Mouse (Mus musculus) midbrain, embryonic 16.5 days (tissue): ENCODE data around the gene Rdh8. TPM values are rescaled to one million over a fixed set of nuclear protein-coding genes. Genes with fewer than 3 reads are reported as not detected.
"Not testable (repeated sequence)": the region's sequence is repeated elsewhere in the genome, so short reads cannot be mapped to it uniquely, and the experiment has no call there.

ENCODE experiments used
- ATAC-seq: fragments of 200-750 bp; cut with Nextera tagmentation; 2 replicates; pipeline ENCODE4 v1.8.0; 2017; ENCODE audit warnings: moderate TSS enrichment
- H3K27ac ChIP-seq: fragments of 300-500 bp; sonication (generic); 2 replicates; pipeline ENCODE4 v1.5.1; 2014; ENCODE audit warnings: mild to moderate bottlenecking, low read length, mixed read lengths
- H3K27me3 ChIP-seq: fragments of 300-500 bp; sonication (generic); 2 replicates; pipeline ENCODE4 v1.6.1; 2014; ENCODE audit warnings: low read depth, low read length, mixed read lengths; ENCODE audit not compliant: control insufficient read depth, insufficient read depth
- H3K36me3 ChIP-seq: fragments of 300-500 bp; sonication (generic); 2 replicates; pipeline ENCODE4 v1.6.1; 2014; ENCODE audit warnings: mild to moderate bottlenecking, low read length, moderate library complexity, mixed read lengths; ENCODE audit not compliant: control insufficient read depth, insufficient read depth
- H3K4me1 ChIP-seq: fragments of 300-500 bp; sonication (generic); 2 replicates; pipeline ENCODE4 v1.6.1; 2014; ENCODE audit warnings: mild to moderate bottlenecking, low read length, mixed read lengths; ENCODE audit not compliant: control insufficient read depth, insufficient read depth
- H3K4me2 ChIP-seq: fragments of 300-500 bp; sonication (generic); 2 replicates; pipeline ENCODE4 v1.6.1; 2014; ENCODE audit warnings: mild to moderate bottlenecking, low read length, mixed read lengths
- H3K4me3 ChIP-seq: fragments of 300-500 bp; sonication (generic); 2 replicates; pipeline ENCODE4 v1.5.1; 2014; ENCODE audit warnings: low read depth, mild to moderate bottlenecking, low read length, moderate library complexity, mixed read lengths
- H3K9ac ChIP-seq: fragments of 300-500 bp; sonication (generic); 2 replicates; pipeline ENCODE4 v1.6.1; 2014; ENCODE audit warnings: low read depth, low read length, mixed read lengths
- H3K9me3 ChIP-seq: fragments of 300-500 bp; sonication (generic); replicated peaks from 2 replicates; pipeline ENCODE4 v1.6.1; 2014; ENCODE audit warnings: mild to moderate bottlenecking, low read length, mixed read lengths; ENCODE audit not compliant: control insufficient read depth, poor library complexity, severe bottlenecking
- WGBS: fragments of 180-500 bp; shearing (Covaris S2); extraction: QIAGEN DNeasy Blood & Tissue Kit; methylation state at CpG from one replicate; pipeline ENCODE4 v1.1.7; 2014; 5-methylcytosine and 5-hydroxymethylcytosine counted together
- polyA plus RNA-seq: library from polyadenylated mRNA; unstranded; fragments of >200 nt; fragmentation: Nextera tagmentation; extraction: Ambion mirVana; gene quantifications from 2 replicates; pipeline ENCODE4 v1.2.1, GENCODE M21; 2015

The Rdh8 gene
- polyA plus RNA-seq, 1 experiment from 2014 or later: not detected

DNA sequence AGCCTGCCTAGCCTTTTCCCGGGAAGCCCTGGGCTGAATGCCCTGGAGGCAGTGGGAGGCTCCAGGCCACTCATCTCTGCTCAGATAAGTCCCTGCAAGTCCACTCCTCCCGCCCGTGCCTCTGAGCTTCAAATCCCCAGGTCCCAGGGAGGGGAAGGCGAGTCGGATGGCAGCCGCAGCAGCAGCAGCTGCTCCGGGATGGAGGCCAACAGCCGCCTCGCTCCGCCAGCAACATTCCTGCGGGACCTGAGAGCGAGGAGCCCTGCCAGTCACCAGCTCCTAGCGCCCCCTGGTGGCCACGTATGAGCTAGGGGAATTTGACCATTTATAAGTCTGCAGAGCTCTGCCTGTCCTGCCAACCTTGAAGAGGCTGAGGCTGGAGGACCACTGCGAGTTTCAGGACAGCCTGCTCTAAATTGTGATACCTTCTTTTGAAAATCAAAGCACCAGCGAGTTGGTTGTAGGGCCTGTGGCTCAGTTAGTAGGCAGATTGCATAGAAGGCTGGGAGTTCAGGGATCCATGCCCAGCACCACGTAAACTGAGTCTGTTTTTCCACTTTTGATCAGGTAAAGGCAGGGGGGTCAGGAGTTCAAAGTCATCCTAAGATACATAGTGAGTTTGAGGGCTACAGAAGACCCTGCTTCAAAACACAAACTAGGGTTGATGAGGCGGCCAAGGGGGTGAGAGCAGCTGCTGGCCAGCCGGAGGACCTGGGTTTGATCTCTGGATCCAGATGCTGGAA, 12.8 kb downstream of the Rdh8 start:
- peak overlapping the region; percentile 47; the same call in 1 of the 2 replicates for H3K27ac ChIP-seq
- peak overlapping the region; percentile 52 for H3K4me2 ChIP-seq
- WGBS: 15% methylated on average over 19 of the region's 19 CpGs
- H3K36me3 ChIP-seq: no peaks in the 10 kb centered on the region
- peak overlapping the region; percentile 61 for H3K9ac ChIP-seq
- no peaks in the 10 kb centered on the region for H3K9me3 ChIP-seq
- 0 out of 2 replicates have a peak, but pooled peaks cover 2% of the 10 kb centered on the region for H3K4me1 ChIP-seq
- peak; percentile 94 for ATAC-seq
- no peak overlapping the region; the same call in 1 of the 2 replicates for H3K4me3 ChIP-seq
- no peaks in the 10 kb centered on the region for H3K27me3 ChIP-seq

DNA sequence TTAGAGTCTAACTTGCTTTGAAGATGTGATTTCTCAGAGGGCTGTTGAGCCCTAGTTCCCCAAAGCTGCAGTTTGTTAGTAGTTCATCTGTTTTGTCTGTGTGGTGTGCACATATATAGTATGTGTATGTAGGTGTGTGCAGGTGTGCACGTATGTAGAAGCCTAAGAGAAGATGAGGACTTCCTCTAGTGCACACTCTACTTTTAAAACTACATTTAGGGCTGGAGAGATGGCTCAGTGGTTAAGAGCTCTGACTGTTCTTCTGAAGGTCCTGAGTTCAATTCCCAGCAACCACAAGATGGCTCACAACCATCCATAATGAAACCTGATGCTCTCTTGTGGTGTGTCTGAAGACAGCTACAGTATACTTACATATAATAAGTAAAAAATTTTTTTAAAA, 16.6 kb downstream of the Rdh8 start:
- ATAC-seq: no peak
- H3K9ac ChIP-seq: no peak overlapping the region
- no peaks in the 10 kb centered on the region for H3K27me3 ChIP-seq
- 0 out of 2 replicates have a peak, but pooled peaks cover 2% of the 10 kb centered on the region for H3K4me1 ChIP-seq
- no peak overlapping the region for H3K27ac ChIP-seq
- whole genome bisulfite sequencing: 71% methylated on average over 1 of the region's 1 CpGs
- H3K4me3 ChIP-seq: no peak overlapping the region
- H3K4me2 ChIP-seq: no peak overlapping the region
- no peaks in the 10 kb centered on the region for H3K9me3 ChIP-seq
- H3K36me3 ChIP-seq: no peaks in the 10 kb centered on the region

DNA sequence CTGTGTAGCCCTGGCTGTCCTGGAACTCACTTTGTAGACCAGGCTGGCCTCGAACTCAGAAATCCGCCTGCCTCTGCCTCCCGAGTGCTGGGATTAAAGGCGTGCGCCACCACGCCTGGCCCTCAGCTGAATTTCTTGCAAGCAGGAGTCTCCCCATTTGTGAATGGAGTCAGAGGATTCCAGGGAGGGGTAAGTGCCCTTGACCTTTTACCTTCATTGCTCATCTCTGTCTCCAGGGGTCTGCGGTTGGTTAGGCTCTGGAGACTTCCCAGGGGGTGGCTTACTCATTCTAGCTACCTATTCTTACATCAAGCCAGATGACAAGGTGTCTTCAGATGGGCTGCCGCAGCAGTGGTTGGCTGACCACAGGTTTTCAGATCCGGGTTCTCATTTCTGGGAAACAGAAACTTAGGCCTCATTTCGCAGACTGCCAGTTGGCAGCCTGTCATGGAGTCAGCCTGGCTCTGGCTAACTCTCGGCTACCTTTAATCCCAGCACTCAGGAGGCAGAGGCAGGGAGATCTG, 17.2 kb downstream of the Rdh8 start:
- not testable (repeated sequence) for H3K4me1 ChIP-seq, H3K9me3 ChIP-seq, H3K4me2 ChIP-seq, H3K27ac ChIP-seq, H3K27me3 ChIP-seq, H3K4me3 ChIP-seq, H3K9ac ChIP-seq, ATAC-seq, H3K36me3 ChIP-seq
- WGBS: 90% methylated on average over 11 of the region's 11 CpGs

DNA sequence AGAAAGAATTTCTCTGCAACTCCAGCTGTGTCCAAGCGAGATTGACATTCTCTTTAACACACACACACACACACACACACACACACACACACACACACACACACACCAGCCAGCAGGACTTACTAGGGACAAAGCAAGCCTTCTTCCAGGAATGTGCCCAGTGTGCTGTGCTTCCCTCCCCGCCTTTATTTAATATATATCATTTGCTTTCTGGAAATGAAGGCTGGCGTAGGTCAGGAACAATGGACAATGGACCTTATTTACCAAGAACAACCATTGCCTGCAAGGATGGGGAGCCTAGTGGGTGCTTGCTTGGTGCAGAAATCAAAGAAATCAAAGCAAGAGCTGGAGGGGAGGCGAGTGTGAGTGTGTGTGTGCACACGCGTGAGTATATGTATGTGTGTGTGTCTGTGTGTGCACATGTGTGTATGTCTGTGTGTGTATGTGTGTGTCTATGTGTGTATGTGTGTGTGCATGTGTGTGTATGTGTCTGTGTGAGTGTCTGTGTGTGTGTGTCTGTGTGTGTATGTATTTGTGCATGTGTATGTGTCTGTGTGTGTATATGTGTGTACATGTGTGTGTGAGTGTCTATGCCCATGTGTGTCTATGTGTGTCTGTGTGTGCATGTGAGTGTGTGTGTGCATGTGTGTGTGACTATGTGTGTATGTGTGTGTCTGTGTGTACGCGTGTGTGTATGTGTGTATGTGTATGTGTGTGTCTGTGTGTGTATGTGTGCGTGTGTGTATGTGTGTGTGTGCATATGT, 19.1 kb downstream of the Rdh8 start:
- H3K4me3 ChIP-seq: no peak overlapping the region
- no peak for ATAC-seq
- no peak overlapping the region for H3K27ac ChIP-seq
- no peak overlapping the region for H3K9ac ChIP-seq
- no peaks in the 10 kb centered on the region for H3K36me3 ChIP-seq
- no peaks in the 10 kb centered on the region for H3K4me1 ChIP-seq
- 84% methylated on average over 9 of the region's 9 CpGs for WGBS
- H3K4me2 ChIP-seq: no peak overlapping the region
- H3K9me3 ChIP-seq: no peaks in the 10 kb centered on the region
- no peaks in the 10 kb centered on the region for H3K27me3 ChIP-seq

DNA sequence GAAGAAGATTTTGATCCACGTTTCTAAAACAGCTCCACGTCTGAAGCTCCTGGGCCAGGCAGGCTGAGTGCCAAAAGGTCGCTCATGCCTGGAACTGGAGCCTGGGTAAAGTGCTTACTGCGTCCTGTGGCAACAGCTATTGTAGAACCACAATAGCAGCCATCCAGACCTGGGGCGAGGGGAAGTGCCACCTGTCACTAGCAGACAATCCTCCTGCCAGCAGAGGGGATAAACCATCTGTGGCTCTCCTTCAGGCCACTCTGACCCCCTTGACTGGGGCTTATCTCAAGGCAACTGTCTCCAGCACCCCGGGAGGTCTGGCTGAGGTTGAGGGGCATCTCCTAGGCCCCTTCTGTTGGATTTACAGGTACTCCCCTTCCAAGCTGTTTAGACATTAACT, 20.6 kb downstream of the Rdh8 start:
- no peaks in the 10 kb centered on the region for H3K4me1 ChIP-seq
- no peaks in the 10 kb centered on the region for H3K27me3 ChIP-seq
- H3K36me3 ChIP-seq: no peaks in the 10 kb centered on the region
- no peak for ATAC-seq
- 35% methylated on average over 6 of the region's 6 CpGs for WGBS
- no peak overlapping the region for H3K27ac ChIP-seq
- H3K9ac ChIP-seq: no peak overlapping the region
- H3K4me3 ChIP-seq: no peak overlapping the region
- no peaks in the 10 kb centered on the region for H3K9me3 ChIP-seq
- no peak overlapping the region for H3K4me2 ChIP-seq

DNA sequence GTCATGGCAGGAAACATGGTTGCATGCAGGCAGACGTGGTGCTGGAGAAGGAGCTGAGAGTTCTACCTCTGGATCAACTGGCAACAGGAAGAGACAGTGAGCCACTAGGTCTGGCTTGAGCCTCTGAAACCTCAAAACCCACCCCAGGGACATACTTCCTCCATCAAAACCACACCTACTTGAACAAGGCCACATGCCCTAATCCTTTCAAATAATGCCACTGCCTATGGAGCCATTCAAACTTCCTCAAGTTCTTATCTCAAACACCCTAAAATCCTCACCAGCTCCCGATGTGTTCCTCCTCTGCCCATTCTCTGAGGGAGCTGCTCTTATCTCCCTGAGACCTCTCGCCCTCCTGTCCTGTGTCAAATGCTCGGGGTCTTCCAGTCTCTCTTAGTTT, 23.9 kb downstream of the Rdh8 start:
- H3K4me1 ChIP-seq: no peaks in the 10 kb centered on the region
- no peaks in the 10 kb centered on the region for H3K27me3 ChIP-seq
- H3K4me3 ChIP-seq: no peak overlapping the region
- no peak overlapping the region for H3K9ac ChIP-seq
- no peak overlapping the region for H3K4me2 ChIP-seq
- no peak overlapping the region for H3K27ac ChIP-seq
- H3K36me3 ChIP-seq: no peaks in the 10 kb centered on the region
- no peaks in the 10 kb centered on the region for H3K9me3 ChIP-seq
- 71% methylated on average over 4 of the region's 4 CpGs for WGBS
- no peak for ATAC-seq

DNA sequence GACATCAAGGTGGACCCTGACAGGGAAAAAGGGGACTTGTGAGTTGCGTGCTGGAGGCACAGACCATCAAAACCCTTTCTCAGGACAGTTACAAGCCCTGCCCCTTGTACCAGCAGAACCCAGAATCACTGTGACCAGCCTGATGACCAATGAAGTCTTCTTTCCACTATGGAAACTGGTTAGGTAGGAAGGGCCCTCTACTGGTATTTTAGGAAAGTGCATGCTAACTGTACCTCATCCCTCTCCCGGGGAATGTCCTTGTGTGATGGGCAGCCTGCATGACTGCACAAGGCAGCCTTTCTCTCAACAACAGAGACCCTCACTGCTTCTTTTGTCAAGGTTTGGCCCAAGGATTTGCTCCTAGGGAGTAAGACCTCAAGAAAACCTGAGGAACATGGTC, 24.4 kb downstream of the Rdh8 start:
- Histone ChIP-seq H3K4me2 (no peak overlapping the region), H3K4me3 (no peak overlapping the region), H3K4me1 (no peaks in the 10 kb centered on the region), H3K27me3 (no peaks in the 10 kb centered on the region), H3K27ac (no peak overlapping the region), H3K9ac (no peak overlapping the region), H3K36me3 (no peaks in the 10 kb centered on the region), H3K9me3 (no peaks in the 10 kb centered on the region)
- 30% methylated on average over 2 of the region's 2 CpGs for WGBS
- ATAC-seq: no peak

DNA sequence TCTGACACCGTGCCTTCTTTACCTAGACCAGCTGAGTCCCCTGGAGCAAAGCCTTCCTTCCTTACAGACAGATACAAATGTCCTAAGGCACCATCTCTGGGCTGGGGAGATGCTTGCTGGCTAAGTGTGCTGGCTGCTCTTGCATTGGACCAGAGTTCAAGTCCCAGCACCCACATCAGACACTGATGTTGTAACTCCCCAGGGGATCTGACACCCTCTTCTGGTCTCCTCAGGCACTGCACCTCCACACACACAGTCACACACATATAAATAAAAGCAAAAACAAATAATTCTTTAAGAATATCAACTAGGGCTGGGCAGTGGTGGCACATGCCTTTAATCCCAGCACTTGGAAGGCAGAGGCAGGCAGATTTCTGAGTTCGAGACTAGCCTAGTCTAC, 31.9 kb downstream of the Rdh8 start:
- Histone ChIP-seq H3K27ac (no peak overlapping the region), H3K9ac (no peak overlapping the region), H3K9me3 (no peaks in the 10 kb centered on the region), H3K4me3 (no peak overlapping the region), H3K36me3 (no peaks in the 10 kb centered on the region), H3K4me1 (no peaks in the 10 kb centered on the region), H3K4me2 (no peak overlapping the region), H3K27me3 (peaks cover 6% of the 10 kb centered on the region; the same call in 1 of the 2 replicates)
- WGBS: 78% methylated on average over 2 of the region's 2 CpGs
- no peak for ATAC-seq

DNA sequence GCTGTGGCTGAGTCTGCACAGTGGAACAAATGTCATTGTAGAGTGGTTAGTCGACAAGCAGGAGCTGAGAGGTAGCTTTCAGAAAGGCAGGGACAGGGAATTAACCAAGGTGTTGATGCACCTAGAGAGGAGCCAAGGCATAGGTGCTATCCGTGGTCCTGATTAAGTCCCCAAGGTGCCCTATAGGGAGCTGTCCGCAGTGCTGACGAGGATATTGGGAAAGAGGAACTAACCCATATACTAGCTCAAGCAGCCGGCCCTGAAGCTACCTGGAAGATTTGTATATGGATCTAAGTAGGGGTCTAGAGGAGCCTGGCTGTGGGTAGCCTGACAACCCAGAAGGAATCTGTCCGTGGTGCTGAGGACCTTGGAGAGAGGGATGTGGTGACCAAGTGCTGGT, 38.8 kb downstream of the Rdh8 start:
- no peaks in the 10 kb centered on the region for H3K4me1 ChIP-seq
- no peak overlapping the region for H3K4me3 ChIP-seq
- no peaks in the 10 kb centered on the region for H3K9me3 ChIP-seq
- 14% methylated on average over 6 of the region's 6 CpGs for WGBS
- no peaks in the 10 kb centered on the region for H3K36me3 ChIP-seq
- no peak overlapping the region for H3K27ac ChIP-seq
- no peak overlapping the region for H3K9ac ChIP-seq
- no peak for ATAC-seq
- no peak overlapping the region for H3K4me2 ChIP-seq
- peaks cover 10% of the 10 kb centered on the region; the same call in 1 of the 2 replicates for H3K27me3 ChIP-seq
